Mouse (Mus musculus): ENCODE data around the gene Aldh1l1.

DNA sequence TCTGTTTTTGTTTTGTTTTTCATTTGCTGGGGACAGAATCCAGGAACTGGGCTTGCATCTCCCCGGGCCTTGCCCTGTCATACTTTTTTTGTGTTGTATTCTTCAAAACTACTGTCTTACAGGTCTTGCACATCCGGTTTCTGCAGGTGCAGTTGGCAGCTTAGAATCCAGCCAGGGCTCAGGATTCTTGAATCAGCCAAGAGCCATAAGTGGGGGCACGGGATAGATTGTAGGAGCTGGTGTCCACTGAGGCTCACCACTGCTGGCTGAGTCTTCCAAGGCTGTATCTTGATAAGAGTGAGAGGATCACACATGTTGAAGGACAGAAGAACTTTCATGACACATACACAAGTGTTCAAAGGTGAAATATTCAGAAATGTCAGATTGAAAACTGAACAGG is 117.9 kb downstream of the Aldh1l1 start:
- TF ChIP-seq CTCF (conservative IDR thresholded peaks at IDR 0.05; ENCODE audit: insufficient read depth, insufficient read length, low read depth, low read length), result no peak
- TF ChIP-seq POLR2A (IDR thresholded peaks at IDR 0.05; ENCODE audit: low read depth, low read length), result no peak

Measured in kidney, adult 2 months (tissue).